Mouse (Mus musculus): ENCODE data around the gene Abca2. TPM values are rescaled to one million over a fixed set of nuclear protein-coding genes. Genes with fewer than 3 reads are reported as not detected.

Abca2 gene
- total and polyA plus RNA-seq, 3 experiments, result 36.1 to 43.4 (median 41.1) TPM

DNA sequence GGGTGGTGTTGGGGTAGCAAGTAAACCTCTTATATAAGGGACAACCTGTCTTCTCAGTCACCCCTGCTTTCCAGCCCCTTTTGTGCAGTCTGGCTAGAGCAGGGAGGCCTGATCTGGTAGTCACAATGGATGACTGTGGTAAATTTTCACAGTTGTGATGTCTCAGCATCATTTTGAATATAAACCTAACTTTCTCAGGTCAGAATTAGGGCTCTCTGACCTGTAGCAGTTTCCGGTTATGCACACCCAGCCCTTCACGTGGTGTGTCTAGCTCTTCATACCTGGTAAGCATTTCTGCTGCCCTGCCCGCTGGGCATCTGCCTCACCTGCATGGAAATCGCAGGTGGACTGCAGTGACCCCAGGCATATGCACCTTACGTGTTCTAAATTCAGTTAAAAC lies 1.2 kb upstream of the Abca2 start:
- intact Hi-C loops (cut with DNase I), result loop anchor here (2.0 to 10.0 kb wide), 2 partner anchors 50 to 128 kb away; partner anchors contain the start of gene Edf1
- Histone ChIP-seq H3K27me3 (ENCODE audit: control insufficient read depth, insufficient read depth, low read length) (no peaks in the 10 kb centered on the region), H3K27ac (no peak overlapping the region), H3K36me3 (ENCODE audit: control insufficient read depth, insufficient read depth, low read length) (no peaks in the 10 kb centered on the region), H3K79me2 (replicated peaks; ENCODE audit: control insufficient read depth, insufficient read depth, low read length) (no peaks in the 10 kb centered on the region), H3K9ac (ENCODE audit: low read depth, low read length) (no peak overlapping the region), H3K4me1 (ENCODE audit: control insufficient read depth, insufficient read depth, low read length) (no peaks in the 10 kb centered on the region; the same call in 1 of the 2 replicates), H3K4me3 (no peak overlapping the region)
- TF ChIP-seq EP300 (IDR thresholded peaks at IDR 0.05; ENCODE audit: insufficient read depth, low read depth, low read length) (no peak), CTCF (IDR thresholded peaks at IDR 0.05) (no peak), POLR2A (IDR thresholded peaks at IDR 0.05; ENCODE audit: insufficient read depth, low read depth, low read length) (no peak)
- 86% methylated on average over 5 of the region's 5 CpGs for WGBS
- no peak for DNase-seq

DNA sequence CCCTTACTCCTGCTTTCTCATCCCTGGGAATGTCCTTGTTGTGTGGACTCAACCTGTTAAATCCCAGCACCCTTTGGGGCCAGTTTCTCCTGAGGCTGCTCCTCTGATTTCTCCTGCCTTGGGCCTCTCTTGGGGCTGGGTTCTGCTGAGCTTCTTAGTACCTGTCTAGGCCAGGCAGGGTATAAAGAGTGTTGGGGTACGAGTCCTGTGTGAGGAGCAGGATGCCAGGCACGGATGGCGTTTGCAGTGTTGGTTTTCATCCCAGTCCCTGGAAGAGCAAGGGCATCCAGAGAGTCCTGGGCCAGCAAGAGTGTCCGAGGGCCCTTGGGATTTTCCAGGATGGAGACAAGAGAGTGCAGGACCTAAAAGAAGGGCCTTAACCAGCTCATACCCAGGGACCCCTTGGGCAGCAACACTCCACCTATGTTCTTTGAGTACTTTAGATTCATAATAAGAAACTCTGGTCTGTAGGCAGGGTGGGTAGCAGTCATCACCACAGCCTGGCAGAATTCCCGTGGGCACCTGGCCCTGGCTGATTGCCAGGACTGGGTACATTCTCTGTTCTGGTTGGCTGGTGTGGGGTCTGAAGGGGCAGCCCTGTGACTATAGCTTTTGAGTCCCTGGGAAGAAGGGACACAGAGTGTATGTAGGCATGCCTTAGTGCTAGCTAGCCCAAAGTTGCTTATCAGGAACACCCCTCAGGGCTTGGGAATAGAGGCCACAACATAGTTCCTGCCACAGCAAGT lies 1.1 kb downstream of the Abca2 start:
- H3K27ac ChIP-seq, result no peak overlapping the region
- TF ChIP-seq POLR2A (IDR thresholded peaks at IDR 0.05; ENCODE audit: insufficient read depth, low read depth, low read length) (no peak), EP300 (IDR thresholded peaks at IDR 0.05; ENCODE audit: insufficient read depth, low read depth, low read length) (no peak), CTCF (IDR thresholded peaks at IDR 0.05) (no peak)
- DNase-seq, result no peak
- no peaks in the 10 kb centered on the region for H3K79me2 ChIP-seq (replicated peaks; ENCODE audit: control insufficient read depth, insufficient read depth, low read length)
- WGBS, result 47% methylated on average over 5 of the region's 5 CpGs
- no peaks in the 10 kb centered on the region; the same call in 1 of the 2 replicates for H3K4me1 ChIP-seq (ENCODE audit: control insufficient read depth, insufficient read depth, low read length)
- no peak overlapping the region for H3K4me3 ChIP-seq
- H3K36me3 ChIP-seq (ENCODE audit: control insufficient read depth, insufficient read depth, low read length), result no peaks in the 10 kb centered on the region
- no peak overlapping the region; the same call in 1 of the 2 replicates for H3K9ac ChIP-seq (ENCODE audit: low read depth, low read length)
- intact Hi-C loops (cut with DNase I), result loop anchor here (2.0 to 10.0 kb wide), 3 partner anchors 31 to 125 kb away; partner anchors contain the start of genes Edf1 and Paxx
- no peaks in the 10 kb centered on the region for H3K27me3 ChIP-seq (ENCODE audit: control insufficient read depth, insufficient read depth, low read length)

DNA sequence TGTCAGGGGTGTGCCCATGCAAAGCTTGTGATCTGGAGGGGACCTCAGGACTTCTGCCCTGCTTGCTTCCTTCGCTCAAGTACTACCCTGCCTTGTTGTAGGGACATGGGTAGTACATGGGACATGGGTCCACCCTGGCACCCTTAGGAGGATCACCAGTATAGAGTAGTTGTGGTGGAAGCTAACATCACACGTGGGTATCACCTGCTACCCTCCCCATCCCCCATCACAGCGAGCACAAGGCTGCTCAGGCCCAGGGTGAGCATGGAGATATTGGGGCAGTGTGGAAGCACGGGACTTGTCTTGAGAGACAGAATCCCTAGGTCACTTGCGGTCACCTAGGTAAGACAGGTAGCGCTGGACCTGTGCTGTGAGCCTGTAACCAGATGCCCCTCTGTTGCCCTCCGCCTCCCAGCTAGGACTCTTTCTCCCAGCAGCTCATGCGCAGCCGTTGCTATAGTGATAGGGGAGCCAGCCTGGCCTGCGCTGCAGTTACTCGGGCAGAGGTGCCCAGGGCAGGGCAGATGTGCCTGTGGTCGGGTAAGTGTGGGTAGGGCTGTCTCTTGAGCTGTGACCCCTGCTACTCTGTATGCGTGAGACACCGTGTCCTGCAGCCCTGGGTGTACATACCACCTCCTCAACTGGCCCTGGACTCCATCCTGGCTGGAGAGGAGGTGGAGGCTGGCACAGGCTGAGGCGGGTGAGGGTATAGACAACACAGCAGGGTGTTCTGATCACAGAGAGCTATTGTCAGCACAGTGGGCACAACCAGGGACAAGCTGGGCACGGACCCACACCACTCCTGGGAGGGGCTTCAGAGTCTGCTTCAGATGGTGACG lies 2.1 kb downstream of the Abca2 start:
- 87% methylated on average over 17 of the region's 17 CpGs for WGBS
- Histone ChIP-seq H3K36me3 (ENCODE audit: control insufficient read depth, insufficient read depth, low read length) (no peaks in the 10 kb centered on the region), H3K9ac (ENCODE audit: low read depth, low read length) (no peak overlapping the region), H3K27me3 (ENCODE audit: control insufficient read depth, insufficient read depth, low read length) (no peaks in the 10 kb centered on the region), H3K4me1 (ENCODE audit: control insufficient read depth, insufficient read depth, low read length) (no peaks in the 10 kb centered on the region; the same call in 1 of the 2 replicates), H3K4me3 (no peak overlapping the region), H3K79me2 (replicated peaks; ENCODE audit: control insufficient read depth, insufficient read depth, low read length) (no peaks in the 10 kb centered on the region), H3K27ac (no peak overlapping the region)
- intact Hi-C loops (cut with DNase I), result loop anchor here (2.0 kb wide), 1 partner anchor 30 kb away; the partner anchor contains the start of gene Paxx
- TF ChIP-seq CTCF (IDR thresholded peaks at IDR 0.05), result no peak
- TF ChIP-seq POLR2A (IDR thresholded peaks at IDR 0.05; ENCODE audit: insufficient read depth, low read depth, low read length), result no peak
- TF ChIP-seq EP300 (IDR thresholded peaks at IDR 0.05; ENCODE audit: insufficient read depth, low read depth, low read length), result no peak
- DNase-seq, result no peak

DNA sequence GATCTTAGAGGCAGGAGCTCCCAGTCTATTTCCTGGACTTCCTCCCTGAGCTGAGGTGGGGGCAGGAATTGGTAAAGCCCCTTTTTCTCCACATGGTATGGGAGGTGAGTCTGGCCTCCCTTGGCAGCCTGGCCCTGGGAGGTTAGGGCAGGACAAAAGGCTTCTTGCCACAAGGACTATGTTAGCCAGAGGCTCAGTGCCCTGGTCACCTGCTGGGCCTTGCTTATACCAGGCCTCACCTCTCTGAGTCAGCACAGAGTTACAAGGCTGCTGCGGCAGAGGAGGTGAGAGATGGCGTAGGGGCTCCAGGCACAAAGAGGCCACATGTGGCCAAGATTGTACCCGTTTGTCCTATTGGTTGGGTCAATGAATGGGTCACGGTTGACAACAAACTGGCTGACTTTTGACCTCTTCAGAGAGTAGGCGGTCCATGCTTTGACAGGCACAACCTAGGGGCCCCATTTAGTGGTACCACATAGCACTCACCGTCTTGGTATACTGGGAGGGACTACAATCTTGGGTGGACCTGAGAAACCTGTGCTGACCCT lies 2.9 kb downstream of the Abca2 start:
- Histone ChIP-seq H3K36me3 (ENCODE audit: control insufficient read depth, insufficient read depth, low read length) (no peaks in the 10 kb centered on the region), H3K27me3 (ENCODE audit: control insufficient read depth, insufficient read depth, low read length) (no peaks in the 10 kb centered on the region), H3K9ac (ENCODE audit: low read depth, low read length) (no peak overlapping the region), H3K79me2 (replicated peaks; ENCODE audit: control insufficient read depth, insufficient read depth, low read length) (no peaks in the 10 kb centered on the region), H3K27ac (no peak overlapping the region), H3K4me3 (no peak overlapping the region), H3K4me1 (ENCODE audit: control insufficient read depth, insufficient read depth, low read length) (no peaks in the 10 kb centered on the region; the same call in 1 of the 2 replicates)
- WGBS, result 85% methylated on average over 6 of the region's 6 CpGs
- TF ChIP-seq CTCF (IDR thresholded peaks at IDR 0.05) (no peak), POLR2A (IDR thresholded peaks at IDR 0.05; ENCODE audit: insufficient read depth, low read depth, low read length) (no peak), EP300 (IDR thresholded peaks at IDR 0.05; ENCODE audit: insufficient read depth, low read depth, low read length) (no peak)
- intact Hi-C loops (cut with DNase I), result loop anchor here (2.0 kb wide), 1 partner anchor 29 kb away; the partner anchor contains the start of gene Paxx
- DNase-seq, result no peak

DNA sequence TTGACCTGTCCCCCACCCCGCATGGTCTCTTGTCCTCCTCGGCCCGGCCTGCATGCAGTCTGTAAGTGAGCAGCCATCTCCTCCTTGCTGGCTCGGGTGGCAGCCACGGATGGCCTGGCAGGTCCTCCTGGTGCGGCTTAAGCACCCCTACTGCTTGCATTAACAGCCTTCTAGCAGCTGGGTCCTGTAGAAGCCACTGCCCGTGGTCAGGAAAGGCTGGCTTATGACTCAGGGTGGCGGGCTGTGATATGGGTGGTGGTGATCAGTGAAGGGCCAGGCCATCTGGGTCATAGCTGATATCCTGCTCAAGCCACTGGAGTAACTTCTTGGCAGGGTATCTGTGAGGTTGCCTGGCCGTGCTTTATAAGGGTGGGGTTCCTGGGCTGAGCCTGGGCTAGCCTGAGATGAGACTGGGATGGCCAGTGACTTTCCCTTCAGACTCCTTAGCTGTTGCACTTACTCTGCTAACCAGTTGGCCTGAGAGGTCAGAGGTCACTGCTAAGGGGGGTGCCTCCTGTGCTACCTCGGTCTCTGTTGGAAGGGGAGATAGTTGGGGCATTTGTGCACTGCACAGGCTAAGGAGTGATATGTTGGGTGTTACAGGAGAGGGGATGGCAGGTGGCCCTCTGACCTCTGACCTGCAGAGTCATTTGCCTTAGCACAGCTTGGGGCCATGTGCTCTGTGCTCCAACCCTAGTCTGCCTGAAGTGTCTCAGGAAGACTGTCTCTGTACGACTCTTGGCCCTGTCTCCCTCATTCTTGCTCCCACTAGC lies 4.0 kb downstream of the Abca2 start:
- DNase-seq, result no peak
- Histone ChIP-seq H3K4me3 (no peak overlapping the region), H3K36me3 (ENCODE audit: control insufficient read depth, insufficient read depth, low read length) (no peaks in the 10 kb centered on the region), H3K27ac (no peak overlapping the region), H3K79me2 (replicated peaks; ENCODE audit: control insufficient read depth, insufficient read depth, low read length) (no peaks in the 10 kb centered on the region), H3K27me3 (ENCODE audit: control insufficient read depth, insufficient read depth, low read length) (no peaks in the 10 kb centered on the region), H3K4me1 (ENCODE audit: control insufficient read depth, insufficient read depth, low read length) (no peaks in the 10 kb centered on the region; the same call in 1 of the 2 replicates), H3K9ac (ENCODE audit: low read depth, low read length) (no peak overlapping the region)
- 76% methylated on average over 11 of the region's 11 CpGs for WGBS
- TF ChIP-seq POLR2A (IDR thresholded peaks at IDR 0.05; ENCODE audit: insufficient read depth, low read depth, low read length) (no peak), EP300 (IDR thresholded peaks at IDR 0.05; ENCODE audit: insufficient read depth, low read depth, low read length) (no peak), CTCF (IDR thresholded peaks at IDR 0.05) (no peak)
- intact Hi-C loops (cut with DNase I), result no loop called here

Data from heart, adult 2 months (tissue).